9 mouse cellular contexts compared by ENCODE assay signal in genomic region chr3:150384996-150385627, GRCm38 (mm10).
DNase-seq lines count a peak whose midpoint lies in the region; ATAC-seq lines count a peak whose summit lies in the region.
"Had no signal": no experiment of that assay in that cellular context is flagged by ENCODE, and none has a peak within 500 bp of the region (broad histone marks: within the 10 kb centered on the region; RNA-seq: fewer than 3 reads in every experiment).

No protein-coding gene starts in this region.

- no peak overlapping the region for H3K27ac ChIP-seq in hindbrain, embryonic 14.5 days
- no peak overlapping the region for H3K27ac ChIP-seq in hindbrain, embryonic 13.5 days
- H3K27ac ChIP-seq in neural tube, embryonic 11.5 days (ENCODE audit: low read depth, low read length): no peak overlapping the region
- H3K27ac ChIP-seq: limb, embryonic 12.5 days had no signal

- DNase-seq in hindbrain, embryonic 14.5 days (ENCODE audit: low spot score): peak; percentile 48
- DNase-seq in ES-CJ7 (ENCODE audit: low read depth, low spot score): peak; percentile 38
- DNase-seq in c-Kit-positive CD71-negative TER-119-negative erythroid progenitor cells, embryonic 14.5 days (ENCODE audit: low read depth): peak; percentile 18
- peak; percentile 52 for DNase-seq in forelimb bud, embryonic 11.5 days (ENCODE audit: low read depth, low spot score)
- DNase-seq in layer of hippocampus, postnatal 36 days: peak; percentile 25 to 37
- peak; percentile 57 for DNase-seq in neural tube, embryonic 11.5 days (ENCODE audit: low spot score)

- WGBS in hindbrain, embryonic 14.5 days: 9% methylated on average over 1 of the region's 1 CpGs
- WGBS in hindbrain, embryonic 13.5 days: 11% methylated on average over 1 of the region's 1 CpGs
- WGBS in neural tube, embryonic 11.5 days: 11% methylated on average over 1 of the region's 1 CpGs

- no peaks in the 10 kb centered on the region for H3K4me1 ChIP-seq in hindbrain, embryonic 14.5 days (replicated peaks; ENCODE audit: control insufficient read depth, insufficient read depth, low read length)
- no peaks in the 10 kb centered on the region for H3K4me1 ChIP-seq in hindbrain, embryonic 13.5 days (replicated peaks)
- H3K4me1 ChIP-seq in neural tube, embryonic 11.5 days (ENCODE audit: control insufficient read depth, insufficient read depth, low read length): no peaks in the 10 kb centered on the region
- H3K4me1 ChIP-seq: limb, embryonic 12.5 days had no signal

- H3K4me2 ChIP-seq in hindbrain, embryonic 14.5 days (replicated peaks): no peak overlapping the region
- H3K4me2 ChIP-seq in hindbrain, embryonic 13.5 days: no peak overlapping the region
- H3K4me2 ChIP-seq in neural tube, embryonic 11.5 days (ENCODE audit: low read depth): no peak overlapping the region
- H3K4me2 ChIP-seq: limb, embryonic 12.5 days had no signal

- ATAC-seq in hindbrain, embryonic 14.5 days (ENCODE audit: low FRiP score): no peak
- no peak for ATAC-seq in hindbrain, embryonic 13.5 days (ENCODE audit: low FRiP score)
- peak; percentile 60 for ATAC-seq in neural tube, embryonic 11.5 days (ENCODE audit: insufficient read depth, low FRiP score, low TSS enrichment)
- no peak for ATAC-seq in inflammation-experienced regulatory T-cells, adult 6 months

- no peak overlapping the region for H3K4me3 ChIP-seq in hindbrain, embryonic 14.5 days (replicated peaks; ENCODE audit: low read length)
- no peak overlapping the region for H3K4me3 ChIP-seq in hindbrain, embryonic 13.5 days
- no peak overlapping the region for H3K4me3 ChIP-seq in neural tube, embryonic 11.5 days (ENCODE audit: low read depth, low read length)
- H3K4me3 ChIP-seq: limb, embryonic 12.5 days had no signal

- H3K27me3 ChIP-seq in hindbrain, embryonic 14.5 days (ENCODE audit: control insufficient read depth, insufficient read depth, low read length): no peaks in the 10 kb centered on the region
- H3K27me3 ChIP-seq in hindbrain, embryonic 13.5 days: no peaks in the 10 kb centered on the region
- no peaks in the 10 kb centered on the region for H3K27me3 ChIP-seq in neural tube, embryonic 11.5 days (ENCODE audit: control insufficient read depth, insufficient read depth, low read length)
- H3K27me3 ChIP-seq: limb, embryonic 12.5 days had no signal

- no peaks in the 10 kb centered on the region for H3K36me3 ChIP-seq in hindbrain, embryonic 14.5 days (replicated peaks; ENCODE audit: control insufficient read depth, insufficient read depth)
- H3K36me3 ChIP-seq in hindbrain, embryonic 13.5 days: no peaks in the 10 kb centered on the region
- H3K36me3 ChIP-seq in neural tube, embryonic 11.5 days (ENCODE audit: control insufficient read depth, insufficient read depth, low read length): no peaks in the 10 kb centered on the region
- H3K36me3 ChIP-seq: limb, embryonic 12.5 days had no signal

- H3K9me3 ChIP-seq in hindbrain, embryonic 14.5 days (ENCODE audit: control insufficient read depth, low read length): no peaks in the 10 kb centered on the region
- no peaks in the 10 kb centered on the region for H3K9me3 ChIP-seq in hindbrain, embryonic 13.5 days
- no peaks in the 10 kb centered on the region for H3K9me3 ChIP-seq in neural tube, embryonic 11.5 days (ENCODE audit: control insufficient read depth, low read length)
- H3K9me3 ChIP-seq: limb, embryonic 12.5 days had no signal

- H3K9ac ChIP-seq in hindbrain, embryonic 14.5 days: no peak overlapping the region
- no peak overlapping the region for H3K9ac ChIP-seq in hindbrain, embryonic 13.5 days
- no peak overlapping the region for H3K9ac ChIP-seq in neural tube, embryonic 11.5 days (ENCODE audit: low read length)
- H3K9ac ChIP-seq: limb, embryonic 12.5 days had no signal
